Mouse (Mus musculus) liver, embryonic 11.5 days (tissue): ENCODE data around the gene Zkscan4. TPM values are rescaled to one million over a fixed set of nuclear protein-coding genes. Genes with fewer than 3 reads are reported as not detected.
A peak's percentile ranks its signal among the peaks of the same experiment; 100 is the strongest.
"Not testable (repeated sequence)": the region's sequence is repeated elsewhere in the genome, so short reads cannot be mapped to it uniquely, and the experiment has no call there.

ENCODE experiments used
- ATAC-seq: fragments of 200-750 bp; cut with Nextera tagmentation; replicated peaks from 2 replicates; pipeline ENCODE4 v1.8.0; 2017; ENCODE audit warnings: moderate number of reproducible peaks, mild to moderate bottlenecking, moderate TSS enrichment, moderate library complexity; ENCODE audit not compliant: low FRiP score
- DNase-seq: peaks from one replicate; pipeline ENCODE4 v3.0.0-alpha.2; 2017; ENCODE audit warnings: low spot score
- H3K27ac ChIP-seq: fragments of 300-500 bp; sonication (generic); 2 replicates; pipeline ENCODE4 v1.5.1; 2014; ENCODE audit warnings: mild to moderate bottlenecking, low read depth, low read length, control low read depth
- H3K27me3 ChIP-seq: fragments of 300-500 bp; sonication (generic); replicated peaks from 2 replicates; pipeline ENCODE4 v1.6.1; 2014; ENCODE audit warnings: low read length, mixed read lengths; ENCODE audit not compliant: control insufficient read depth, insufficient read depth
- H3K36me3 ChIP-seq: fragments of 300-500 bp; sonication (generic); 2 replicates; pipeline ENCODE4 v1.6.1; 2014; ENCODE audit warnings: mild to moderate bottlenecking, low read length, moderate library complexity, mixed read lengths; ENCODE audit not compliant: control insufficient read depth, insufficient read depth
- H3K4me1 ChIP-seq: fragments of 300-500 bp; sonication (generic); replicated peaks from 2 replicates; pipeline ENCODE4 v1.6.1; 2014; ENCODE audit warnings: low read length, mixed read lengths; ENCODE audit not compliant: control insufficient read depth, insufficient read depth
- H3K4me2 ChIP-seq: fragments of 300-500 bp; sonication (generic); 2 replicates; pipeline ENCODE4 v1.6.1; 2014; ENCODE audit warnings: mild to moderate bottlenecking, control low read depth, moderate library complexity
- H3K4me3 ChIP-seq: fragments of 300-500 bp; sonication (generic); 2 replicates; pipeline ENCODE4 v1.5.1; 2014; ENCODE audit warnings: low read depth, low read length, control low read depth
- H3K9ac ChIP-seq: fragments of 300-500 bp; sonication (generic); 2 replicates; pipeline ENCODE4 v1.6.1; 2014; ENCODE audit warnings: low read depth, low read length, control low read depth
- H3K9me3 ChIP-seq: fragments of 300-500 bp; sonication (generic); 2 replicates; pipeline ENCODE4 v1.6.1; 2016; ENCODE audit warnings: low read length, inconsistent platforms, mixed read lengths; ENCODE audit not compliant: control insufficient read depth
- WGBS: fragments of 180-500 bp; shearing (Covaris S2); extraction: QIAGEN DNeasy Blood & Tissue Kit; methylation state at CpG from one replicate; pipeline ENCODE4 v1.1.7; 2014; 5-methylcytosine and 5-hydroxymethylcytosine counted together
- polyA plus RNA-seq: library from polyadenylated mRNA; unstranded; fragments of >200 nt; fragmentation: Nextera tagmentation; extraction: Ambion mirVana; gene quantifications from 2 replicates; pipeline ENCODE4 v1.2.1, GENCODE M21; 2014

The Zkscan4 gene
- polyA plus RNA-seq, result 0.90 and 1.1 TPM in 2 replicates

DNA sequence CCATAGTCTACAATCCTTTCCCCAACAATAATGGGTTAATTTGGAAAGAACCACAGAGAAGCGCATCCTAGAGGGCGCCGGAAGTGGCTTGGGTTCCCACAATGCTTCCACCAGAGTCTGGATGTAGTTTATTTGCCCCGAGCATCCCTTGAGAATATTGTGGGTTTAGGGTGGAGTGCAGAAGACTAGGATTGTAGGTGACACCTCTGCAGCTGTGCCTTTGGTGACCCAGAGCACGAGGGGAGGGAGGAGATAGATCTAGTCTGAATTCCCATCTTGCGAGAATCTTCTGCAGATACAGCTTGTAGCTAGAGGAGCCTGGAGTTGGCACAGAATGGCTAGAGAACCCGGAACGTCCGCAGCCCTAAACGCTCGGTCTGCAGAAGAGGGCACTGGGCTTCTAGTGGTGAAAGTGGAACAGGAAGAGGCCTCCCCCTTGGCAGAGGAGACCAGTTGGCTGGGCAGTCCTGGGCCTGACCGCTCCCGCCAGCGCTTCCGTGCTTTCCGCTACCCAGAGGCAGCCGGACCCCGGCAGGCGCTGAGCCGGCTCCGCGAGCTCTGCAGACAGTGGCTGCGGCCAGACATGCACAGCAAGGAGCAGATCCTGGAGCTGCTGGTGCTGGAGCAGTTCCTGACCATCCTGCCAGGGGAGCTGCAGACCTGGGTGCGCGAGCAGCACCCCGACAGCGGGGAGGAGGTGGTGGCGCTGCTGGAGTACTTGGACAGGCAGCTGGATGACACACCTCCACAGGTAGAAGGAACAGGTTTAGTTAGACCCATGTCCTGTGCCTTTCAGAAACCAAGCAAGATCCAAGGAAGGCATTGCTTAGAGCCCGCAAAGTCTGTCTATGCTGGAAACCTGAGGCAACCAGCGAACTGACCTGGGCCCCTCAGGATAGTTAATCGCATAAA is at the start of gene Zkscan4, which contains the start of gene Gm10065:
TSS of gene Zkscan4 (plus strand) at position 149 of the 912 bp plus-strand sequence.
TSS of gene Gm10065 (minus strand) at position 683 of the 912 bp plus-strand sequence.
- 4% methylated on average over 31 of the region's 31 CpGs for WGBS
- DNase-seq, result peak; percentile 67
- Histone ChIP-seq H3K4me3 (peak within 1 kb of the TSS; percentile 57), H3K9ac (peak within 1 kb of the TSS; percentile 60), H3K4me2 (peak within 1 kb of the TSS; percentile 80)
- not testable (repeated sequence) for H3K36me3 ChIP-seq, H3K27me3 ChIP-seq, H3K27ac ChIP-seq, H3K9me3 ChIP-seq, H3K4me1 ChIP-seq
- ATAC-seq, result peak; percentile 58

DNA sequence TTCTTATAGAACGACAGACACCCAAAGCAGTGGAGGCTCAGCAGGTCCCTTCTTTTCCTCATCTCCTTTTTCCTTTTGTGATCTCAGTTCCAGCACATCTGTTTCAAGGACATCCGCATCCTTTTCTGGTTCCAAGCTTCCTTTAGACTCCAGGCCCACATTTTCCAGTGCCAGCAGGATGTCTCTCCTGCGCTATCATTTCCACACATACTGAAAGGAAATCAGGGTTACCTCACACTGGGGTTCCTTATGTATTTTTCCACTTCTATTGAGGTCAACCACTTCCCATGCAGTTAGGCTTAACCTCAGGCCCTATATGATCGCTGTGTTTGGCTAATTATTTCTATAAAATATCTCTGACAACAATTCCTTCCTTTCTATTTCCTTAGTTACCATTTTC is 43.2 kb upstream of the Zkscan4 start:
- DNase-seq (no peak), ATAC-seq (no peak)
- WGBS, result 72% methylated on average over 4 of the region's 4 CpGs
- Histone ChIP-seq H3K4me1 (peaks cover 5% of the 10 kb centered on the region), H3K9ac (no peak overlapping the region), H3K9me3 (no peaks in the 10 kb centered on the region), H3K27ac (no peak overlapping the region), H3K4me3 (no peak overlapping the region), H3K36me3 (no peaks in the 10 kb centered on the region), H3K27me3 (no peaks in the 10 kb centered on the region), H3K4me2 (no peak overlapping the region)

DNA sequence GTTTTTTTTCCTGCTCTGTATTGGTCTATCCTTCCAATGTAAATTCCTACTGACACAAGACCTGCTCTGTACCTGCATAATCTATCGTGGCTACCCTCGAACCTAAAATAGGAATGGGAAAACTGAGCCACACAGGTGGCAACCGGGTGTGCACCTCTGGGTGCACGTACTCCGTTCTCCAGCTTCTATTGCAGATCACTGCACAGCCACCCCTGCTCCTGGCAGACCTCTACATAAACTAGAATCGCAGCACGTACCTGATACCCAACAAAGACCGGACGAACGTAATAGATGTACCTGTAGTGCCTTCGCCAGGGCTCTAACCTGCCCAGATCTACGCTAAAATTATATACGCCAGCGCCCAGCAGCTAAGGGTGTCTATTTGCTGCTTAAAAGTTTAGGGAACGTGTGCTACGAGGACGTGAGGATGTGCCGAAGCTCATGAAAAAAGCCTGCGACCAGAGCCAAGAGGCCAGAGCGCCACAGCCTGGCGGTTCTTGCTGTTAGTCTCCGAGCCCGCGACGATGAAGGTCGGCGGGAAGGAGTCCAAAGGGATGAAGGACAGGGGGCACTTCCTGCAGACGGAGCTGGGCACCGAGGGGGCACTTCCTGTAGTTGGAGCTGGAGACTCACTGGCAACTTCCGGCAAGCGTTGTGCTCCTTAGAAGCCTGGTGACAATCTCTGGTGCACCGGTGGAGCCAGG is 38.1 kb upstream of the Zkscan4 start, which contains the start of gene Pgbd1:
TSS of gene Pgbd1 (minus strand) at position 556 of the 704 bp plus-strand sequence.
- DNase-seq (peak; percentile 75), ATAC-seq (peak; percentile 91)
- WGBS, result under 1% methylated on average over 32 of the region's 32 CpGs
- Histone ChIP-seq H3K27me3 (no peaks in the 10 kb centered on the region), H3K27ac (peak within 1 kb of the TSS; percentile 3), H3K36me3 (peaks cover 9% of the 10 kb centered on the region), H3K4me2 (peak within 1 kb of the TSS; percentile 93), H3K4me3 (peak within 1 kb of the TSS; percentile 55), H3K4me1 (peaks cover 5% of the 10 kb centered on the region), H3K9ac (peak within 1 kb of the TSS; percentile 71), H3K9me3 (no peaks in the 10 kb centered on the region)

DNA sequence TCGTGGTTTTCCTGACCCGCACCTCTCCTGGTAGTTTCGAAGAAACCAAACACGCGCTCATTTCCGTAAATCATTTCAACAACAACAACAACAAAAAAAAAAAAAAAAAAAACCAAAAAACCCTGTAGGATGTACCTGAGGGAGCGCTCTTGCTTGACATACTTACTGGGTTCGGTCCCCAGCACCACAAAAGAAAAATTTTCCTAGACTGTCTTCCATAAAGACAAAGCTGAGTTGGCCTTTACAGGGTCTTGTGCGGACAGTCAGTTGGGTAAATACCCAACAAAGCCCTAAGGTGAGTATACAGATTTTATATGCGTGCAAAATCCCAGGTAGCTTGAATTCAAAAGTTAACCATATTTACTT is 37.5 kb upstream of the Zkscan4 start:
- Histone ChIP-seq H3K27me3 (no peaks in the 10 kb centered on the region), H3K9ac (peak overlapping the region; percentile 71), H3K4me2 (peak overlapping the region; percentile 93), H3K27ac (no peak overlapping the region), H3K4me1 (peaks cover 5% of the 10 kb centered on the region), H3K36me3 (peaks cover 9% of the 10 kb centered on the region), H3K4me3 (peak overlapping the region; percentile 55), H3K9me3 (no peaks in the 10 kb centered on the region)
- DNase-seq (no peak), ATAC-seq (peak; percentile 27; the same call in 1 of the 2 replicates)
- WGBS, result 16% methylated on average over 10 of the region's 10 CpGs

DNA sequence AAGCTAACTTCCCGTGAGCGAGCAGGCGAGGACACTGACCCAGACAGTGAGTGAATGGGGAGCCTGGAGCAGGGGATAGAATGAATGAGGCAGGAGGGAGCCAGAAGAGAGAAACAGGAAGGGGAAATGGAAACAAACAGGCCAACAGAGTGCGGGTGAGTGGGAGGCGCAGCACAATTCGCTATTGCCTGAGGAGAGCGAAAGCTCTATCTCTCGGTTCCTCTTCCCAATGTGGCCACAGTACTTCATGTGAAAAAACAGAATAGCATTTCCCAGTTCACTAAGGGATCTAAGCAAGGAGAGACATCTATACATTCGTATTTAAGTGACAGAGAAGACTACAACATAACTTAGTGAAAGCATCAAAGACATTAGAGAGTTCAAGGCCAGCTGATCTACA is 31.9 kb upstream of the Zkscan4 start:
- H3K9me3 ChIP-seq, result no peaks in the 10 kb centered on the region
- H3K4me2 ChIP-seq, result no peak overlapping the region
- WGBS, result 85% methylated on average over 9 of the region's 9 CpGs
- no peak overlapping the region for H3K9ac ChIP-seq
- H3K27ac ChIP-seq, result no peak overlapping the region
- no peak overlapping the region for H3K4me3 ChIP-seq
- peaks cover 11% of the 10 kb centered on the region for H3K36me3 ChIP-seq
- no peak for DNase-seq
- ATAC-seq, result no peak
- no peaks in the 10 kb centered on the region for H3K4me1 ChIP-seq
- no peaks in the 10 kb centered on the region for H3K27me3 ChIP-seq

DNA sequence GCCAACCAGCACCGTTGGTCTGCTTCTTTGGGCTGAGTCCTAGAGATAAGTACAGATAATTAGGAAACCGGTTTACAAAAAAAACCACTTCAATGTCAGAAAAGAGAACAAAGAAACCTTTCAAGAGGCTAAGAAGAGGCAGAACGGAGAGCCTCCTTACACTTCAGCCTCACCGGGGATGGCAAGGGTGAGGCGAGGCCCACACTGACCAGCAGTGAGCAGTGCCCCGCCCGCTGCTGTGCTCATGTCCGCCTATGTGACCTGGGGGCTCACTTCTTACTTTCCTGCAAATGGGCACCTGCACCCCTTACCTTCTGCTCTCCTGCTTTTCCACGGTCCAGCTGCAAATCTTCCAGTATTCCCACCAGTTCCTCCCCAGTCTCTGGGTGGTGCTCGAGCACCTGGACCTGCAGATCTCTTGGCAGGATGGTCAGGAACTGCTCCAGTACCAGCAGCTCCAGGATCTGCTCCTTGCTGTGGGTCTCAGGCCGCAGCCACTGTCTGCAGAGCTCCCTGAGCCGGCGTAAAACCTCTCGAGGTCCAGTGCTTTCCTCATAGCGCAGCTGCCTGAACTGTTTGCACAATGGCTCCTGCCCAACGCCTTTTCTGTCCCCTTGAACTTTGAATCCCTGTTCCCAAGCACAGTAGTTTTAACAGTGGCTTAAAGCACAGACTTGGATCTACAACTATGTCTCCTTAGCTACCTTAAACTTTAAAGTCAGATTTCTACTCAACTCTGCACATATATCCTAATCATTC is 30.7 kb upstream of the Zkscan4 start:
- ATAC-seq, result no peak
- no peak overlapping the region for H3K4me3 ChIP-seq
- no peak overlapping the region for H3K27ac ChIP-seq
- H3K4me1 ChIP-seq, result 0 out of 2 replicates have a peak, but pooled peaks cover 3% of the 10 kb centered on the region
- H3K27me3 ChIP-seq, result no peaks in the 10 kb centered on the region
- no peak for DNase-seq
- no peak overlapping the region for H3K4me2 ChIP-seq
- no peak overlapping the region for H3K9ac ChIP-seq
- H3K36me3 ChIP-seq, result peaks cover 11% of the 10 kb centered on the region
- 74% methylated on average over 16 of the region's 16 CpGs for WGBS
- H3K9me3 ChIP-seq, result no peaks in the 10 kb centered on the region

DNA sequence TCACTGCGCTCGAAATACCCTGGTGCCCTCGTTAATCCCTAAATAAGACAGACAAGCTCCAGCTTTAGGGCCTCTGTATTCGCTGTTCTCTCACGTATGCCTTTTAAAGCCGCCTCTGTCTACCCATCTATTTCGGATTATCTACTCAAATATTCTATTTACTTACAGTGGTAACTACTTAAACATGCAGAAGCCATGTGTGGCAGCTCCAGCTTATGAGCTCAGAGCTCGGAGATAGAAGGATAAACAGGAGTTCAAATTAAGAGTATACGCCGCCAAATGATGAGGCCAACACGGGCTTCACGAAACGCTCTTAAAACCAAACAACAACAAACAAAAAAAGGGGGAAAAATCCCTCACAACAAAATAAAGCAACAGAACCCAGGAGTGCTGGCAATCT is 25.7 kb upstream of the Zkscan4 start:
- DNase-seq (no peak), ATAC-seq (no peak)
- Histone ChIP-seq H3K9ac (peak overlapping the region; percentile 69), H3K9me3 (no peaks in the 10 kb centered on the region), H3K4me3 (peak overlapping the region; percentile 75), H3K27me3 (peaks cover 4% of the 10 kb centered on the region), H3K4me2 (peak overlapping the region; percentile 83), H3K36me3 (no peaks in the 10 kb centered on the region), H3K27ac (no peak overlapping the region), H3K4me1 (0 out of 2 replicates have a peak, but pooled peaks cover 3% of the 10 kb centered on the region)
- 2% methylated on average over 13 of the region's 13 CpGs for WGBS

DNA sequence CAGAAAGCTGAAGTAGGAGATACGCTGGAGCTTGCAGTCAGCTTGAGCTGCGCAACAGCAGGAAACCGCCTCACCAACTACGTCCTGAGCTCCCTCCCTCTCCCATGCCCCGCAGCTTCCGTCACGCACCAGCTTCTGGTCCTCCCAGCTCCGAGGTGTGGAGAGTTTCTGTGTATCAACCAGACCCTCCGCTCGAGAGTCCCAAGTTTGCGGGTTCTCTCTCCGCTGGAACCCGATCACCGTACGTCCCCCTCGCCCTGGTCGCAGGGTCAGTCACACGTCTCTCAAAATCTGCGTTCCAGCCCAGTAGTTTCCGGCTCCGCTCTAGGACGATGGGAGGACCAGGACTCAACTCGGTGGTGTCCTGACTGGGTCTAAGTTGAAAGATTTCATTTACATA is 25.3 kb upstream of the Zkscan4 start, which contains the start of gene Zscan26:
TSS of gene Zscan26 (minus strand) at position 282 of the 400 bp plus-strand sequence.
- Histone ChIP-seq H3K36me3 (no peaks in the 10 kb centered on the region), H3K9me3 (no peaks in the 10 kb centered on the region), H3K4me3 (peak within 1 kb of the TSS; percentile 75), H3K27ac (peak within 1 kb of the TSS; percentile 67), H3K4me1 (0 out of 2 replicates have a peak, but pooled peaks cover 3% of the 10 kb centered on the region), H3K4me2 (peak within 1 kb of the TSS; percentile 83), H3K27me3 (peaks cover 4% of the 10 kb centered on the region), H3K9ac (peak within 1 kb of the TSS; percentile 69)
- ATAC-seq, result peak; percentile 75
- DNase-seq, result peak; percentile 84
- WGBS, result under 1% methylated on average over 23 of the region's 23 CpGs
